Mouse (Mus musculus): Measurements from ENCODE around the gene Ttc13.

Gene Ttc13

DNA sequence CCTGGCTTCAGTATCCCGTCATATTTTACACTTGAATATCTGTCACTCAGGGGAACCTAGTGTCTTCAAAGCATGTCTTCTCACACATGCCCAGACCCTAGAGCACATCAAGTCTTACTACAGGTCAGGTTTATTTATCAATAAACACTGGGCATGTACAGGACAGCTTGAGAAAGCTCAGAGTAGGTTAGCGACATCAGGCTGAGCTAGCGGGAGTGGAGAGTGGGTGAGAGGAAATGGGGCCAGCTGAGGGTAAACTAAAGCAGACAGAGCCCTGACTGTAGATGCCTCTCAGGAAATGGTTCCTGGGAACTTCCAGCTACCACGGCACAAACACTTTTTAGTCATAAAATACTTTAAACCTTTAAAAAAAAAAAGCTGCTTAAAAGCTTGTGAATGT, 18.3 kb downstream of the Ttc13 start:
- DNase-seq (ENCODE audit: low spot score) = no peak

DNA sequence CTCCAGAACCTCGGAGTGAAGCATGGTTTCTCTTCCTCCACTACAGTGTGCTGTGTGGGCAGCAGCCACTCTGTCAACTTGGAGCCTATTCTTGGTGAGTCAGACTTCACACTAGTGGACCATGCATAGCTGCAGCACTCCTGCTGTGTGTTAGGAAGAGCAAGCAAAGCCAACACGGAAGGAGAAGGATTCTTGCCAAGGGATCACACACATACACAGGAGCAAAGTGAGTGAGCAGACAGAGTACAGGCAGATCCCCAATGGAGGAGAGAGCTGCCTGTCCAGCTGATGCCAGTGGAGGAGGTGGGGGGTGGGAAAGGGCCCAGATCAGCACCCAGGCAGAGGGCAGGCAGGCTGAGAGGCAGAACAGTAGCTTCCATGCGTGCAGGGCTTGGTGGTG, 19.6 kb downstream of the Ttc13 start:
- DNase-seq (ENCODE audit: low spot score) = no peak

DNA sequence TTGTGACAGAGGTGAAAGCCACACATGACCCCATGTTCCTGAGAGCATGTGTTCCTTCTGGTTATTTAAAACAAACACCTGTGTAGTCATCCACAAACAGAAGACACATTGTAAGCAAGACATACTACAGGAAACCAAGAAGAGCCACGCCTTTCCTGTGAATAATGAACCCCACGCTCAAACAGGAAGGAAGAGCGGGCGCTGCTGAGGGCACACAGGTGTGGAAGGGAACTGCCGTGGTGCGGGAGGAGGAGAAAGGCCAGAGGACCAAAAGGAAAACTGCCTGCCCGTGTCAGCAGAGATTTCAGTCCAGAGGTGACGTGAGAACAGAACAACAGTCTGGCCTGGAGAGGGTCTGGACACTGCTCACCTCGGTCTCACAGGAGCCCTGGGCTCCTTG, 20.8 kb downstream of the Ttc13 start:
- no peak for DNase-seq (ENCODE audit: low spot score)

DNA sequence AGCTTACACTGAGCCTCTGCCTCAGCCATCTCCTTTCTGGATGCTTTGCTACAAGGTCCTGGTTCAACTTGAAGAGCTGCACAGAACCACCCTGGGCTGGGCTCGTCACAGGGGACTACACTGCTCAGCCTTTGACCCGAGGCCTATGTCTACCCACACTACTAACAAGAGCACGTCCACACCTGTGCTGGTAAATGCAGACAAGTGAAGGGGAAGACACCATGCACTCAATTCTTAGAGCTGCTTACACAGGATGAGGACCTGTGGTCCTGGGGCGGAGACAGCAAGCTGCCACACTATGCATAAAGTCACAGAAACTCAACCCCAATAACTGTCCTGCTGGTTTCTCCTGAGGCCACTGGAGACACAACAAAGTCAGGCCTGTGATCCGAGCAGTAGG, 21.5 kb downstream of the Ttc13 start:
- no peak for DNase-seq (ENCODE audit: low spot score)

DNA sequence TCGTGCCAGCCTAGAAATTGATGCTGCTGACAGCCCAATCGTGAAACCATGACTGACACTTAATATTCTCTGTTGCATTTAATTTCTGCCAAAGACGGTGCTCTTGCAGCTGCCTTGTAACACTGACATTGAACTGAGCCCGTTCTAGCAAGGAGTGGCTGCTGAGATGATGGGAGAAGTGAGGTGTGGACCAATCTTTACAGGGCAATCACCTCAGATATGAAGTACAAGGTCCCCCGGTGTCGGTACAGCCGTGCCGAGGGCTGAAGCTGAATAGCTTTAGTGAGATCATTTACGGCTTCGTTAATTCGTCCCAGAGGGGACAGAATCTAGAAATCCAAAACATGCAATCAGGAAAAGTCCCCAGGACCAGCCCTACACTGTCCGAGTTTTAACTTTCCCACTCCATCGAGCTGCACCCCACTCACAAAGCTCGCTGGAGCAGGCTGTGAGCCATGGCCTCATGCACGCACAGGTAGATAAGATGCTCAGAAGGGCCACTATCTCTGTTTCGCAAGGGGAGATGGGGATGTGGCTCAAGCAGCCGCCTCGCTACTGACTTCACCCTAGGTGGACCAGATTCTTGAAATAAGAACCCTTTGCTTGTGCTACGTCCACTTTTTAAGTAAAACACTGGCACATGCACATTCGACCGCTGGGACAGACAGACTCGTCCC, 26.2 kb downstream of the Ttc13 start:
- no peak for DNase-seq (ENCODE audit: low spot score)

DNA sequence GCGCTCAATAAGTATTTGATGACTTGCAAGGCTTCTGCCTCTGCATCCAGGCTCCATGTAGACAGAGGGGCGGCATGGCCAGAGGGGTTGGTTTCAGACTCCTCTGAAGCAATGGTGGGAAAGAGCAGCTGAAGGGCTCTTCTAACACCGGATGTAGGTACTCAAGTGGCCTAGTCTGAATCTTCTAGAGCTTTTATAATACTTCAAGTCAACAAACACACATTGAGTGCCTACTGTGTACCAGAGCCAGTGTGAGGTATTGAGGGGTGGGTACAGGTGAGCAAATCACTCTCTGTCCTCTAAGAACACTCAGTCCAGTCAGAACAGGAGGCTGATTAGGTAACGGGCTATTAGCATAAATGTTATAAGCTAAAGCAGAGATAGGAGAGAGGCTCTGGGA, 30.1 kb downstream of the Ttc13 start:
- no peak for DNase-seq (ENCODE audit: low spot score)

DNA sequence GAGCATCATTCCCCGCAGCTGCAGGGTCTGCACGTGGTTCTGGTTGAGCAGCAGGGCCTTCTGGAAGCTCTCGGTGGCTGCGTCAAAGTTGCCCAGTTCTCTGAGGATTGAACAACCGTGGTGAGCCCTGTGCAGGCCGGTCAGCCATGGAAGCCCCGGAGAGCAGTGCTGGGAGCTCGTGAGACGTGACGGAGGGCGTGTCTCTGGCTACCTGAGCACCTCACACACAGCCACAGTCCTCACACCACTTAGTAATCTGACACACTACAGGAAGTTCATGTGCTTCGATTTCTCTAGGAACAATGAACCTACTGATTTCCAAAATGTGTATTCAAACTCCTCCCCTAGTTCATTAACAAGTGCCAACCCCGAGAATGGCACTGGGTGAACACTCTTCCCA, 32.9 kb downstream of the Ttc13 start:
- DNase-seq (ENCODE audit: low spot score) = no peak

DNA sequence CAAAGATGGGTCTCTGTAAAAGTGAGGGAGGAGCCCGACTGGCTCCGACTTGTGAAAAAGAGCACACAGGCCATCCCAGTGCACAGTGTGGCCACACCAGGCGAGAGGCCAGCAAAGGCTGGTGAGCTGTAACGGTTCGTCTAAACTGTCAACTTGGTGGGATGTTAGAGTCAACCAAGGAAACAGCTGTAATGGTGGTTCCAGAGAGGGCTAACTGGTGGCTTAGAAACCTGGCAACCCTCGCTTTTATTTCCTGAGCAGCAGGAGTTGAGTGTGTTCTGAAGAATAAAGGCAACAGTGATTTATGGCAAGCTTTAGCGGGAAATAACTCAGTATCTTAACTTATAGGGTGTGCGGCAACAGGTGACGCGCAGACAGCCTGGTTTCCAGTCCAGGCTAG, 39.6 kb downstream of the Ttc13 start:
- no peak for DNase-seq (ENCODE audit: low spot score)

DNA sequence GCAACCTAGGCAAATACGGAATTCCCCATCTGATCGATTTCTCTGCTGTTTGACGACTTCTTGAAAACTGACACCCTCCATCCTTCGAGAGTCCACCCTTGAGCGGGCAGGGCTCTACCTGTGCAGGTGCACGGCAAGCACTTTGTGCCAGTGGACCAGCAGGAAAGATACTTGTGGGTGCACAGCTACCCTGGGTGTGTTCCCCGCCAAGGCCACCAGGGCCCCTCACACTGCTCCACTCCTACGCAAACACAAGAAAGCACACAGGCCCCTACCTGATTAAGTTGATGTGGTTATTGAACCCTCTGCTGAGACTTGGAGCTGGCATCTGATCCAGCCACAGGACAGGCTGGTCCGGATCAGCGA, 40.0 kb downstream of the Ttc13 start:
- DNase-seq (ENCODE audit: low spot score) = no peak

DNA sequence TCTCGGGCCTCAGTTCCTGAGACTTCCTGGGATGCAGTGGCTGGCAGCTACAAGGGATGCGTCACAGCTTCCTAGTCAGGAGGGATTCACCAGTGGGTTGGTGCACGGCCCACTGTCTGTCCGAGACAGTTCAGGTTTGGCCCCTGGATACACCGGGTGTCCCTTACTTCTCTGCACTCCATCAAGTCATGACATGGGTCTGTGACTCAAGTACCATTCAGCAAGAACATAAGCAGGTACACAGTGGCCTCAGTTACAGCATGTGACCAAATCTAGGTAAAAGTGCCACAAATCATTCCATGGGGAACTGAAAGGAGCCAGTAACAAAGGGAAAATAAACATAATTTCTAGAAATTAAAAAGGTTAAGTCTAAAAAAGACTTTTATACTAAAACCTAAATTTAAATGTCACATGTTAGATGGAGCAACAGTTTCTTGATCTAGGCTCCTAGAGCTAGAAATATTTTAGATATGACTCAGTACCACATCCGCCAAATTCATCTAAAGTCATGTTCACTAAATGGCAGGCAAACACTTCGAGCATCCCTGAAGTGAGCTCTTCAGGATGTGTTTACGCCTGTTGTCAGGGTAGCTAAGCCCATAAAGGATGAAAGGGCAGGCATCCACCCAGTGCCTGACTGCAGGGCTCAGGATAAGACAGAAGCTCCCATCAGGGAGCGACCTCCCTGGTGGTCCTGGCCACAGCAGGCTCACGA, 40.5 kb downstream of the Ttc13 start:
- no peak for DNase-seq (ENCODE audit: low spot score)

DNA sequence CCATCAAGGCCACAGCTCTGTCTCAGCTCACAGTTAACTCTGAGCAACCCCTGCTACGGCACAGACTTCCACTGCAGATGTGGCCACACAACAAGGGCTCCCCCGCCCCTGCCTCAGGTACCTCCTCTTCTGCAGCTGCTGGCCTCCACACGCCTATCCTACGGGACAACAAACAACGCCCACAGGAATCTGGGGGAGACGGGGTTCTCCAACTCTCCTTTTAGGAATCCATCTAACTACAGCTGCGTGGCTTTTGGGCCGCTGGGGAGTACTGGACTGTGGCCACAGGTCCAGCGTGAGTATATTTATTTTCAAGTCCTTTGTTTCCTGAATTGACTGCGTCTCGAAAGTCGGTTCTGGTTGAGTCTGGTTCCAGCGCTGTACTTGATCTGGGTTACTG, 43.5 kb downstream of the Ttc13 start:
- no peak for DNase-seq (ENCODE audit: low spot score)

DNA sequence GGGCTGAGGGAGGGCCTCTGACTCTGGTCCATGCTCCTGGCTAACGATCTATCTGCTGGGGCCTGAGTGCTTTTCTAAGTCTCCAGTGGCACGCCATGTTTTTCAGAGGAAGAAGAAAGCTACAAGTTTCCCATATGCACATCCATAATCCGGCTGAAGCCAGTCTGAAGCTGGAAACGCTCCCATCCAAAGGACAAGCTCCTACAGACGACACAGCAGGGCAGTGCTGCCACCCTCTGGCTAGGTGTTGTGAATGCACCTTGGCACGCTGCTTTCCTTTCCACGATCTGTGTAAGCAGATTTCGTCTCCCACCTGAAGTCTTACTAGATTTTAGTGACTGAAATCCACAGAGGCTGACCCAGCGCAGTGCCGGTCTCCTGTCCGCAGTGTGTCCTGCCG, 44.3 kb downstream of the Ttc13 start:
- peak; percentile 86 for DNase-seq (ENCODE audit: low spot score)

DNA sequence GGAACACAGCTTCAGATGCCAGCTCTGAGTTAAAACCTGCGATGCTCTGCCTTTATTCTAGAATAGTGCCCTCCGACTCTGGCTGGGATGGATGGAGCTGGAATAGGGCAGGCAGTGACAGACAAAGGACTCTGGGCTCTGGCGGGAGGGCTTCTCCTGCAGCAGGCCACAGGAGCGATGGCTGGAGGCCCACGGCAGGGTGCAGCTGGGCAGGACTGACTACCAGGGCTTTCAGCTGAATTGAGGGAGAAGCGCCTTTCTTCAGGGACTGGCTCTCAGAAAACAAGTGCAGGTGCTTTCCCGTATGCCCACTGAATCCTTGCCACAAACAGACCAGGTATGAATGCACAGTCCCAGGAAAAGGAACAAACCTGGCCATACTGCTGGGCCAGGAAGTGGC, 44.7 kb downstream of the Ttc13 start:
- no peak for DNase-seq (ENCODE audit: low spot score)

DNA sequence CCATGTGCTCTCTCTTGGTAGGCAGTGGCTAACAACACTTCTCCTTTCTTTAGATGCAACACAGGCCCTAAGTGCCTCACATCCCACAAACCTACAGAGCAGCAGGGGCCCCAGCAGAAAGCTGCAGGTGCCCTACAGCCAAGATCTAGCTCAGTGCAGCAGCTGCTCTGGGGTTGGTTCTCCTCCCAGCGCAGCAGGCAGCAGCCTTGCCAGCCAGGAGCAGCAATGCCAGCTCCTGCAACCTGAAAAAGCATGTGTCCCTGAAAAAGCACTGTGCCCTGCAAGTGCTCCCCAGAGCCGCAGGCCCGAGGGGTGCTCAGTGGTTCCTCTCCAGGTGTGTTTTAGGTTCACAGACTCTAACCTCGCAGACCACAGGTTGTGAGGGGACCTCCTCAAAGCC, 45.1 kb downstream of the Ttc13 start:
- no peak for DNase-seq (ENCODE audit: low spot score)

DNA sequence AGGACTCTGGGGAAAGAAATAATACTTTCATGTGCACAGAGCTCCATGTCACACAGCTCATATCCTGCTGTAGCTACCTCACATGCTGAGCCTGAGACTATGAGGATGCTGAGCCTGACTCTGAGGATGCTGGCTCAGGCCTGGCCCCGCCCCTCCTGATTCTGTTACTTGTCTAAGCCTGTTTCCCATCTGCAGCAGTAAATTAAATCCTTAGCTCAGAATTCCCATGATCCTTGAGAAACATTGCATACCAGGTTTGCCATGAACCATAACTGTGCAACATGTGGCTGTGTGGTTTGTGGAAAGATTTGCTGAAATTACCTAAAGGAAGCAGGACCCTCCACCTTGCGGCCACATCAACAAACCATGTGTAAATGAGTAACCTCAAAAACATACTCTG, 49.4 kb downstream of the Ttc13 start:
- no peak for DNase-seq (ENCODE audit: low spot score)

DNA sequence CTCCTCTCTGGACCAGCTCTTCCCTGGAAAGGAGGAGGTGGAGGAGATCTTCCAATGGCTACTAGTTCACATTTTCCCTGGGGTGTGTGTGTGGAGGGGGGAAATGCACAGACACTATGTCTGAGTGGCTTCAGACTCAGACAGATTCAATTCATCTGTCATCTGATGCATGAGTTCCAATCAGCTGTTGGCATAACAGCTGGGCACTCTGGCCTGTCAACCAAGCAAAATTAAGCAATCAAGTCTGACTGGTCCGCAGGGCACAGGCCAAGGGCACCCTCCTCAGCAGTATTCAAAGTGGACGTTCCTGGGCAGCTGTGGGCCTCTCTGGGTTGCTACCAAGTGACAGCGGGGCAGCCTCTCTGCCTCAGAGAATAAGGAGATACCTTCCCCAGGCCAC, 53.0 kb downstream of the Ttc13 start:
- DNase-seq (ENCODE audit: low spot score) = no peak

DNA sequence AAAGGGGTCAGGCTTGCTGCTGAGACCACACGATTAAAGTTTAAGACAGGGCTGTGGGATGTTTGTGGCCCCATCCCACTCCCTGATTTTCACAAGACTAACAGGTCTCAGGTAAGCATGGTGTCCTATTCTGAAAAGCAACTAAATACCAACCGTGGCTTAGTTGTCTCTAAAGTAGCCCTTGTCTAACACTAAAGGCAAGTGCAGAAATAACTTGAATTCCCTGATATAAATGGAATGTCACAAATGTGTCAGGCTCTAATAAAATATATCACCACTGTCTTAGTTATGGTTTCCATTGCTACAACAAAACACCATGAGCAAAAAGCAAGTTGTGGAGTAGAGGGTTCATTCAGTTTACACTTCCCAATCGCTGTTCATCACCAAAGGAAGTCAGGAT, 57.4 kb downstream of the Ttc13 start:
- DNase-seq (ENCODE audit: low spot score) = no peak

DNA sequence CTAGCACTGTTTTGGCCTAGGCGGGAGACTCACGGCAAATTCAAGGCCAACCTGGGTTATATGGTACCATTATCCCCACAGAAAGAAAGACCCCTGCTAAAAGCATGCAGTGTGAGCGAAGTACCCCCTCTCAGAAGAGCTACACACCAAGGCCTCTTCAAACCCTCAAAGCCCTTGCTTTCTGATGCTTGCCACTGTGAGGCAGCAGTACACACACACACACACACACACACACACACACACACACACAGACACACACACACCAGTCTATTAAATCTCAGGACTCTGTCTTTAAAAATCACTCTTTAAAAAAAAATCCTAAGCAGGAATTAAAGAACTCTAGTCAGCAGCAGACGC, 57.9 kb downstream of the Ttc13 start:
- no peak for DNase-seq (ENCODE audit: low spot score)

DNA sequence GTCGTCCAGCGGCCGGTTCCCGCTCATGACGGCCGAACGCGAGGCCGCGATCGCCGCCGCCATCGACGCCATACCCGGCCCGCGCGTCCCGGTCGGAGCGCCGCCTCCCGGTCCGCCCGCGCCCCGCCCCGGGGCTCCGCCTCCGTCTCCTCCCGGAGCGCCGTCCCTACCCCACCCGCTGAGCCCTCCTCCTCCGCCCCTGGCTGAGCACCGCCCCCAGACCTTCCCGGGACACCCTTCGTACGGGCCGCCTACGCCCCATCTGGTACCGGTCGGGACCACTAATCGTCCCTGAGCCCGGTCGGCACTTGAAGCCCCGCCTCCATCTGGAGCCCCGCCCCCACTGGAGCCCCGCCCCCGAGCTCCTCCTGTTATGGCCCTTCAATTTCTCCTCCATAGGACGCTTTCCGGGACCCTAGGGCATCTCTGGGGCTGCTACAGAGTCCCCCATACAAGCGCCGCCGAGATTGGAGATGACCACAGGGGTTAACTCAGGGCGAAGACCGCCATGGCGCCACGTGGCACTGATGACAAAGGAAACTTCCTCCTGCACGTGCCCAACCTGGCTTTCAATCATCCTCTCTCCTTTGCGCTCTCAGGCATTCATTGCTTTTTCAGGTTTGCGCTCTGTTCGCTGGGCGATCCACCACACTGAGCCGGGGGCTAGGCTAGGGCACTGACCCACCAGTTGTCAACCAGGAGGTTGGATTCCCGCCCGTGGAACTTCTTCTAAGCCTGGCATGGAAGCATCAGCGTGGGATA, 58.5 kb downstream of the Ttc13 start, which contains the start of gene 2310022B05Rik:
Gene 2310022B05Rik (minus strand): TSS at position 258 of the 762 bp plus-strand sequence.
- peak; percentile 88 for DNase-seq (ENCODE audit: low spot score)

DNA sequence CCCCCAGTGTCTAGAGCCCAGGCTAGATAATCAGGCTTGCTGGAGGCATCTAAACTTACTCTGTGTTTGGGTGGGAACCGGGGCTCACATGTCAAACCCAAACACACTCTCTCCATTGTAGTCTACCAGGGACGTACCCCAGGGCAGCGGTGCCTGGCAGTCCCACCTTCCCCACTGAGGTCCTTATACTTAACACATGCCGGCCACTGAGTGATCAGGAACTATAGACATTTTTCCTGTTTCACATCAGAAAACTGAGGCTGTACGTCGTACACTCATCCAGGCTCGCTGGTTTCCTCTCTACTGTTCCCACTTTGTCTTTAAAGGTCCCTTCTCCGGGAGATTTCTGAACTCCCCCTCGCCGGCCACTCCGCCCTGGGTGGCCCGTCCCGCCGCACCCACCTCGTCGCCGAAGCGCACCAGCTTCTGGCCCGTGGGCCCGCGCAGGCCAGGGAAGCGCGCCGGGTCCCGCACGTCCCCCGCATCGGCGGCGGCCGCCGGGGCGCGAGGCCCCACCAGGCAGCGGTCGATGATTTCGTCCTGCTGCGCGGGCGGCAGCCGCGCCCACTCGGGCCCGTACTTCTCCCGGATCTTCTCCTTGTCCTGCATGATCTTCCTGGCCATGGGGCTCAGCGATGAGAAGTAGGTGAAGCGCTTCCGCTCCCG, 59.2 kb downstream of the Ttc13 start:
- DNase-seq (ENCODE audit: low spot score) = peak; percentile 52

DNA sequence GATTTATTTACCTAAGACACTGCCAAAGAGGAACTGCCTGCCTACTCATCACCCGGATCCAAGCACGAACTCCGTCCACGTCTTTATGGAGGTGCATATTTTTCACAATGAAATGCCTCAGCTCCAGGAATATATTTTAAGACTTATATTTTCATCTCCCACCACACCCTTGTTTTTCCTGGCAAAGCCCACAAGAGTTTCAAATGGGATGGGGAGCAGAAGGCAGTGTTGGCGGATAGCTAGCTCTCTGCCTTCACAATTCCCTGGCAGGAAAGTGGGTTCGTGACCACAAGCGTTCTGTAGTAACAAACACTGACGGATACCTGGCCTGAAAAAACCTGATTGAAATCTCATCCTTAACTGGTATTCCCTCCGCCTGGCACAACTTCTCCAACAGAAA, 60.0 kb downstream of the Ttc13 start:
- DNase-seq (ENCODE audit: low spot score) = no peak

DNA sequence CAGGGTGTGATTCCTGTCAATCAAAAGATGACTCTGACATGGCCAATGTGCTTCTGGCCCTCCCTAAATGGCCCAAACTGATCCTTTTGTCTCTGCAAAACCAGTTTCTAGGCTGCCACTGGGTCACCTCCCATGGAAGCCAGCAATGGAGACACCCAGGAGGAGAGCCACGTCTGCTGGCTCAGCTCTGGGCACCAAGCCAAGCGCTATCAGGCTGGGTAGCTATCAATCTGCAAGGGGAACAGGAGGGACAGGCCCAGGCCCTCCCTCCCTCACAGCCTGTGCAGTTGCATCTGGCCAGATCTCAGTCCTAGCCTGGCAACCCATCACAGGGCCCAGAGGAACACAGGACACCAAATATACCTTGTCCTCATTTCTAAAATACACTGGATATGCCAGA, 63.4 kb downstream of the Ttc13 start:
- DNase-seq (ENCODE audit: low spot score) = no peak

DNA sequence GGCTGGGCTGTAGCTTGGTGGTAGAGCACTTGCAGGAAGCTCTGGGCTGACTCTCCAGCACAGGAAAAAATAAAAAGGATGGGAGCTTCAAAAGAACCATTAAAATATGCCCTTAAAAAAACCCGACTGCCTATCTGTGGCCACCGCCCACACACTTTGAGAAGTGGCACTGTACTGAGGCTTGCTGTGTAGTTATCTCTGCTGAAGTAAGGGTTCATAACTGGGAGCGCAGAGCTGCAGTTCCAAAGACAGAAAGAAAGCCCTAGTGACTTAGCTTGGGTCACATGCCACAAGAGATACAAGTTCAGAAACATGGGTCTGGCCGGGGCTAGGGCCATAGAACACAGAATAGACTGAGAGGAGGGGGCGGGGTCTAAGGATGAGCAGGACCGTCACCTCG, 63.8 kb downstream of the Ttc13 start:
- no peak for DNase-seq (ENCODE audit: low spot score)

Data from embryo, embryonic 10.5 days (tissue).